Mouse (Mus musculus) stomach, embryonic 14.5 days (tissue): Measurements from ENCODE around the gene Mvb12a. TPM values are rescaled to one million over a fixed set of nuclear protein-coding genes. Genes with fewer than 3 reads are reported as not detected.

Experiments used
- ATAC-seq: fragments of 200-750 bp; cut with Nextera tagmentation; 2 replicates; pipeline ENCODE4 v1.8.0; 2017; ENCODE audit warnings: low read depth, moderate TSS enrichment; ENCODE audit not compliant: insufficient number of reproducible peaks, insufficient read depth, low FRiP score
- H3K27ac ChIP-seq: fragments of 300-500 bp; sonication (generic); 2 replicates; pipeline ENCODE4 v1.5.1; 2014; ENCODE audit warnings: mild to moderate bottlenecking, low read length, moderate library complexity, mixed read lengths
- H3K27me3 ChIP-seq: fragments of 300-500 bp; sonication (generic); 2 replicates; pipeline ENCODE4 v1.6.1; 2014; ENCODE audit warnings: low read length, control low read depth, mixed read lengths; ENCODE audit not compliant: control insufficient read depth, insufficient read depth
- H3K36me3 ChIP-seq: fragments of 300-500 bp; sonication (generic); 2 replicates; pipeline ENCODE4 v1.6.1; 2014; ENCODE audit warnings: mild to moderate bottlenecking, control low read depth, low read length, moderate library complexity, mixed read lengths; ENCODE audit not compliant: control insufficient read depth, insufficient read depth
- H3K4me1 ChIP-seq: fragments of 300-500 bp; sonication (generic); 2 replicates; pipeline ENCODE4 v1.6.1; 2014; ENCODE audit warnings: low read length, control low read depth, mixed read lengths; ENCODE audit not compliant: control insufficient read depth, insufficient read depth
- H3K4me2 ChIP-seq: fragments of 300-500 bp; sonication (generic); replicated peaks from 2 replicates; pipeline ENCODE4 v1.6.1; 2014; ENCODE audit warnings: low read depth, low read length, control low read depth
- H3K4me3 ChIP-seq: fragments of 300-500 bp; sonication (generic); 2 replicates; pipeline ENCODE4 v1.5.1; 2014; ENCODE audit warnings: low read depth, low read length, control low read depth
- H3K9ac ChIP-seq: fragments of 300-500 bp; sonication (generic); replicated peaks from 2 replicates; pipeline ENCODE4 v1.6.1; 2014; ENCODE audit warnings: low read depth, mild to moderate bottlenecking, control low read depth, low read length, moderate library complexity, mixed read lengths
- H3K9me3 ChIP-seq: fragments of 300-500 bp; sonication (generic); 2 replicates; pipeline ENCODE4 v1.6.1; 2016; ENCODE audit warnings: low read depth, low read length, control low read depth; ENCODE audit not compliant: control insufficient read depth
- WGBS: fragments of 180-500 bp; shearing (Covaris S2); extraction: QIAGEN DNeasy Blood & Tissue Kit; methylation state at CpG from one replicate; pipeline ENCODE4 v1.1.7; 2014; 5-methylcytosine and 5-hydroxymethylcytosine counted together
- polyA plus RNA-seq: library from polyadenylated mRNA; unstranded; fragments of >200 nt; fragmentation: Nextera tagmentation; extraction: Ambion mirVana; gene quantifications from 2 replicates; pipeline ENCODE4 v1.2.1, GENCODE M21; 2014

Gene Mvb12a
- polyA plus RNA-seq, 1 experiment from 2014 or later, result 105 TPM

DNA sequence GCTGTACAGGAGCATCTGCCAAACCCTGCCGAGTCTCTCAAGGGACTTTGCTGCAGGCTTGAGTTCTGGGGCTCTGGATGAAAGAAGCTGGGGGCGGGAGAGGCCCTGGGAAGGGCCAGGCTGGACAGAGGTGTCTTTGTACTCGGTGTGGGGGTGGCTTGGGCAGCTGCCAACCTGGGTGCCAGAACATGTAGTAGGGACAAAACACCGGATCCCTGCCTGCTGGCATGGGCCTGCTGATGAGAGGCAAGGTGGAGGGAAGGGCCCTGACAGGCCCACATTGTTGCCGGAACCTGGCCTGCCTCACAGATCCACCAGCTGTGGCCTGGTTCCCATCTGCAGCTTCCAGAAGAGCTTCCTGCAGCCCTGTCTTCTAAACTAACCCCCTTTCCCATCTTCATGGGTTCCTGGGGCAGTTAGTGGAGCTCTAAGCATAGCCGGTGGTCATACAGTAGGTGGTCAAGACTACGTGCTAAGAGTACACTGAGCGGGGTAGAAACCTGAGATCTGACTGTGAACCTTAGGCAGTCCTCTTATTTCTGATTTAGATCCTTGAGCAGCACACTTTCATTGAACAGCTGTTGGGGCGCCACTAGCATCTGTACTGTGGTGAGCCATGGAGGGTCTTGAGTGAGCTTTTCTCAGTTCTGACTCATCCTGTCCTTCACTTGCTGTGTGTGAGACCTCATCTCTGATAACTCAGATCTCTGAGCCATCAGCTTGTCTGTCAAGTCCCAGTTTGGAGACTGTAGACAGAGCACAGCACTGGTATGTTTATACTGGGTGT lies 30.3 kb downstream of the Mvb12a start:
- no peak for ATAC-seq
- no peak overlapping the region for H3K4me3 ChIP-seq
- H3K27ac ChIP-seq, result peak overlapping the region; percentile 13; the same call in 1 of the 2 replicates
- H3K27me3 ChIP-seq, result no peaks in the 10 kb centered on the region
- no peak overlapping the region for H3K4me2 ChIP-seq
- WGBS, result 66% methylated on average over 9 of the region's 9 CpGs
- H3K9me3 ChIP-seq, result no peaks in the 10 kb centered on the region
- H3K36me3 ChIP-seq, result no peaks in the 10 kb centered on the region
- peaks cover 14% of the 10 kb centered on the region for H3K4me1 ChIP-seq
- no peak overlapping the region for H3K9ac ChIP-seq

- ATAC-seq, result no peak
- Histone ChIP-seq H3K4me1 (peaks cover 6% of the 10 kb centered on the region), H3K27me3 (no peaks in the 10 kb centered on the region), H3K4me3 (no peak overlapping the region), H3K9me3 (no peaks in the 10 kb centered on the region), H3K9ac (no peak overlapping the region), H3K4me2 (no peak overlapping the region), H3K36me3 (no peaks in the 10 kb centered on the region), H3K27ac (no peak overlapping the region)
- WGBS, result 78% methylated on average over 7 of the region's 7 CpGs
Observed at GRCm38 (mm10) chr8:71574426-71574825, 31.7 kb downstream of the Mvb12a start.

DNA sequence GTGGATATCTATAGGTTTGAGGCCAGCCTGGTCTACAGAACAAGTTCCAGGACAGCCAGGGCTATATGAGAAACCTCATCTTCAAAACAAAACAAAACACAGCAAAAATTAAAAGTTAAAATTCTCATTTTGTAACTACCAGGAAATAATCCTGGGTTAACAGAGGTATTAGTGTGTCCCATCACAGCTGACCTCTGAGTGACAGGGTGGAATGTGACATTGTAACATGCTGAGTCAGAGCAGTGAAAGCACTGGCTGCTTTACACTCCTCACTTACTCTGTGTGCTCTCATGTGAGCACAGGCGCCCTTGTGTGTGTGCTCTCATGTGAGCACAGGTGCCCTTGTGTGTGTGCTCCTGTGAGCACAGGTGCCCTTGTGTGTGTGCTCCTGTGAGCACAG lies 32.3 kb downstream of the Mvb12a start:
- Histone ChIP-seq H3K27me3 (no peaks in the 10 kb centered on the region), H3K4me2 (no peak overlapping the region), H3K36me3 (no peaks in the 10 kb centered on the region), H3K9me3 (no peaks in the 10 kb centered on the region), H3K4me3 (no peak overlapping the region), H3K27ac (no peak overlapping the region), H3K9ac (no peak overlapping the region), H3K4me1 (peaks cover 6% of the 10 kb centered on the region)
- 52% methylated on average over 1 of the region's 1 CpGs for WGBS
- ATAC-seq, result no peak

GRCm38 (mm10) chr8:71577856-71578387 lies 35.2 kb downstream of the Mvb12a start:
- Histone ChIP-seq H3K4me3 (no peak overlapping the region), H3K4me1 (no peaks in the 10 kb centered on the region), H3K4me2 (no peak overlapping the region), H3K9me3 (no peaks in the 10 kb centered on the region), H3K36me3 (no peaks in the 10 kb centered on the region; the same call in 1 of the 2 replicates), H3K27me3 (no peaks in the 10 kb centered on the region), H3K9ac (no peak overlapping the region), H3K27ac (no peak overlapping the region)
- WGBS, result 76% methylated on average over 4 of the region's 4 CpGs
- no peak for ATAC-seq

- Histone ChIP-seq H3K4me2 (no peak overlapping the region), H3K4me3 (no peak overlapping the region), H3K36me3 (no peaks in the 10 kb centered on the region; the same call in 1 of the 2 replicates), H3K27ac (no peak overlapping the region), H3K9me3 (no peaks in the 10 kb centered on the region), H3K27me3 (no peaks in the 10 kb centered on the region), H3K4me1 (no peaks in the 10 kb centered on the region), H3K9ac (no peak overlapping the region)
- ATAC-seq, result no peak
- 50% methylated on average over 1 of the region's 1 CpGs for WGBS
Observed at GRCm38 (mm10) chr8:71579009-71579408, 36.3 kb downstream of the Mvb12a start.

- H3K4me3 ChIP-seq, result no peak overlapping the region
- H3K27ac ChIP-seq, result no peak overlapping the region
- H3K4me2 ChIP-seq, result no peak overlapping the region
- no peaks in the 10 kb centered on the region; the same call in 1 of the 2 replicates for H3K36me3 ChIP-seq
- no peaks in the 10 kb centered on the region for H3K9me3 ChIP-seq
- H3K27me3 ChIP-seq, result no peaks in the 10 kb centered on the region
- H3K4me1 ChIP-seq, result no peaks in the 10 kb centered on the region
- WGBS, result 92% methylated on average over 14 of the region's 14 CpGs
- no peak for ATAC-seq
- no peak overlapping the region for H3K9ac ChIP-seq
Observed at GRCm38 (mm10) chr8:71579476-71579875, 36.8 kb downstream of the Mvb12a start.

- Histone ChIP-seq H3K36me3 (no peaks in the 10 kb centered on the region; the same call in 1 of the 2 replicates), H3K4me2 (no peak overlapping the region), H3K4me1 (no peaks in the 10 kb centered on the region), H3K27ac (no peak overlapping the region), H3K9me3 (no peaks in the 10 kb centered on the region), H3K9ac (no peak overlapping the region), H3K27me3 (no peaks in the 10 kb centered on the region), H3K4me3 (no peak overlapping the region)
- 61% methylated on average over 9 of the region's 9 CpGs for WGBS
- ATAC-seq, result no peak
Observed at GRCm38 (mm10) chr8:71580201-71580600, 37.5 kb downstream of the Mvb12a start.

GRCm38 (mm10) chr8:71586891-71587290 lies 44.2 kb downstream of the Mvb12a start:
- Histone ChIP-seq H3K27me3 (no peaks in the 10 kb centered on the region), H3K4me3 (no peak overlapping the region), H3K4me1 (peaks cover 6% of the 10 kb centered on the region; the same call in 1 of the 2 replicates), H3K36me3 (peaks cover 5% of the 10 kb centered on the region), H3K9ac (no peak overlapping the region), H3K9me3 (no peaks in the 10 kb centered on the region), H3K27ac (no peak overlapping the region), H3K4me2 (no peak overlapping the region)
- 64% methylated on average over 2 of the region's 2 CpGs for WGBS
- ATAC-seq, result no peak
